Comparison of ENCODE assay signal across 1 mouse cellular context in the genomic region with DNA sequence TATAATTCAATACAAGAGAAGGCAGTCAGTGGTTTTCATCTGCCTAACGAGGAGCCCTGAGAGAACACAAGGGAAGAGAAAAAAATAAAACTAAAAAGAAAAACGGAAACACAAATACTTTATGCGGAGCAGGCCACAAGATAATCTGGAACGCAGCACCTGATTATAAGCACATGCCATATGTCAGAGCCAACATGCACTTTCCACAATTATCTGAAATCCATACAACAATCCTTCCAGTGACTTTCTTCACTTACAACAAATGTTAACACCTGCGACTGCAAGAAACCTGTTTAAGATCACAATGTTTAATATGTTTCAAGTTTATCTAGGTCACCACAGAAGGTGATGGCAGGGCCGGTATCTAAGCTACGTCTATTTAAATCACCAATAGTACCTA.
A peak's percentile ranks its signal among the peaks of the same experiment; 100 is the strongest.
TF ChIP-seq lines count a peak whose summit lies in the region.

No protein-coding gene starts in this region.

TF ChIP-seq in MEL, 35 proteins besides CTCF, POLR2A, EP300 and RAD21 (continued from another document):
- TF ChIP-seq MAX (IDR thresholded peaks at IDR 0.05; ENCODE audit: low read length) = peak; percentile 78
- TF ChIP-seq HCFC1 (IDR thresholded peaks at IDR 0.05; ENCODE audit: low read depth, low read length) = no peak
- no peak for TF ChIP-seq ZNF384 (IDR thresholded peaks at IDR 0.05; ENCODE audit: low read depth, low read length)
- TF ChIP-seq MAFK (IDR thresholded peaks at IDR 0.05; ENCODE audit: borderline replicate concordance, low read depth, low read length) = no peak
- peak; percentile 80 for TF ChIP-seq BHLHE40 (IDR thresholded peaks at IDR 0.05; ENCODE audit: borderline replicate concordance, low read depth, low read length)
- 0 out of 2 replicates have a peak, but pooled peaks have one; percentile 74 for TF ChIP-seq CHD1 (IDR thresholded peaks at IDR 0.05; ENCODE audit: low read depth, low read length)
- TF ChIP-seq ZMIZ1 (IDR thresholded peaks at IDR 0.05; ENCODE audit: low read depth, low read length) = no peak
TF ChIP-seq in MEL: peak in this region for 10.
